7 mouse cellular contexts compared by ENCODE assay signal in the genomic region with DNA sequence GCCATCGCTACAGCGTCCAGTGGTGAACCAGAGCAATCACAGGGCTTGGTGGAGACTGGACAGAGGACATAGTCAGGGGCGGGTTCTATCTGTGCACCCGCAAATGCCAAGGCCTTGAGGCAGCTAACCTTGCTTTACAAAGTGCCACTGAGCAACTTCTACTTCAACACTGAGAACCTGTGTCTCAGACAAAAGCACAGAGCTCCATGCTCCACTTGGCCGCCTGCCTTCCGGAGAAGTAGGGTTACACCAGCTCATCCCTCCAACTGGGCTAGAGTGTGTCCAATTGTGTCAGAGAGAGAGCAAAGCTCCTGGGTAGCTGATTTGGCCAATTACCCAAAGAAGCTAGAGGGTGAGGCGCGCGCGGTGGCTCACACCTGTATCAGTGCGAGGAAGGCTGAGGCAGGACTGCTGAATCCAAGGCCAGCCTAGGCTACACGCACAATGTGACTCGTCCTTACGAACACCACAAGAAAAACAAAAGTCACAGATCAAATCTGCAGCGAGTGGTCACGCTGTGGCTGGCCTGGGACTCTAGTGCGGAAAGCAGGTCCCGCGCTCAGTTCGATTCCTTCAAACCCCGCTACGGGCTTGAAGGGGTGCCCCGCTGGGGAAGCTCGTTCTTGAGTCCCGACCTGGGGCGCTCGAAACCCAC. TPM values are rescaled to one million over a fixed set of nuclear protein-coding genes. Genes with fewer than 3 reads are reported as not detected.
DNase-seq lines count a peak whose midpoint lies in the region; ATAC-seq and TF ChIP-seq lines count a peak whose summit lies in the region.

No protein-coding gene starts in this region.

- no peak overlapping the region for H3K27ac ChIP-seq in spleen, adult 2 months (ENCODE audit: insufficient read depth, low read length)
- no peak overlapping the region for H3K27ac ChIP-seq in bone marrow, adult 2 months (ENCODE audit: control insufficient read depth, insufficient read depth, low read depth, low read length, poor library complexity)
- H3K27ac ChIP-seq in forebrain, postnatal 0 days (ENCODE audit: low read depth, low read length): no peak overlapping the region
- peak overlapping the region; percentile 2 for H3K27ac ChIP-seq in liver, embryonic 14.5 days
- H3K27ac ChIP-seq in stomach, embryonic 16.5 days (ENCODE audit: low read length): peak overlapping the region; percentile 41

- no peaks in the 10 kb centered on the region for H3K9me3 ChIP-seq in forebrain, postnatal 0 days (ENCODE audit: low read length)
- no peaks in the 10 kb centered on the region for H3K9me3 ChIP-seq in liver, embryonic 14.5 days (ENCODE audit: control insufficient read depth, low read length)
- no peaks in the 10 kb centered on the region for H3K9me3 ChIP-seq in stomach, embryonic 16.5 days (replicated peaks; ENCODE audit: control insufficient read depth, low read length)

- H3K4me3 ChIP-seq in spleen, adult 2 months (ENCODE audit: extremely low read depth, insufficient read depth, insufficient read length): peak overlapping the region; percentile 76
- peak overlapping the region; percentile 75 for H3K4me3 ChIP-seq in bone marrow, adult 2 months (replicated peaks; ENCODE audit: control insufficient read depth, low read depth, low read length)
- peak overlapping the region; percentile 72 for H3K4me3 ChIP-seq in forebrain, postnatal 0 days (ENCODE audit: low read depth, low read length)
- peak overlapping the region; percentile 86 for H3K4me3 ChIP-seq in liver, embryonic 14.5 days (ENCODE audit: insufficient read depth in 1 of 2, low read depth in 2 of 2, low read length in 2 of 2)
- H3K4me3 ChIP-seq in stomach, embryonic 16.5 days (replicated peaks; ENCODE audit: low read length): peak overlapping the region; percentile 74

- peak overlapping the region; percentile 84 for H3K4me2 ChIP-seq in forebrain, postnatal 0 days (ENCODE audit: low read depth)
- H3K4me2 ChIP-seq in liver, embryonic 14.5 days (ENCODE audit: low read depth): peak overlapping the region; percentile 88
- H3K4me2 ChIP-seq in stomach, embryonic 16.5 days (ENCODE audit: low read depth, low read length): peak overlapping the region; percentile 81

- TF ChIP-seq EP300 in liver, embryonic 14.5 days (IDR thresholded peaks at IDR 0.05; ENCODE audit: low read depth): no peak

- no peaks in the 10 kb centered on the region for H3K36me3 ChIP-seq in spleen, adult 2 months (ENCODE audit: control insufficient read depth, insufficient read depth, low read length)
- peaks cover 7% of the 10 kb centered on the region; the same call in 1 of the 2 replicates for H3K36me3 ChIP-seq in forebrain, postnatal 0 days (ENCODE audit: insufficient read depth)
- peaks cover 2% of the 10 kb centered on the region for H3K36me3 ChIP-seq in liver, embryonic 14.5 days (replicated peaks; ENCODE audit: control insufficient read depth, insufficient read depth, low read depth)
- no peaks in the 10 kb centered on the region; the same call in 1 of the 2 replicates for H3K36me3 ChIP-seq in stomach, embryonic 16.5 days (ENCODE audit: control insufficient read depth, insufficient read depth, low read length)

- no peaks in the 10 kb centered on the region for H3K27me3 ChIP-seq in spleen, adult 2 months (ENCODE audit: control insufficient read depth, insufficient read depth, low read length)
- no peaks in the 10 kb centered on the region for H3K27me3 ChIP-seq in forebrain, postnatal 0 days (ENCODE audit: insufficient read depth, low read length)
- no peaks in the 10 kb centered on the region for H3K27me3 ChIP-seq in liver, embryonic 14.5 days (ENCODE audit: control insufficient read depth, insufficient read depth, low read length)
- no peaks in the 10 kb centered on the region for H3K27me3 ChIP-seq in stomach, embryonic 16.5 days (ENCODE audit: control insufficient read depth, insufficient read depth, low read length)

- TF ChIP-seq POLR2A in spleen, adult 2 months (IDR thresholded peaks at IDR 0.05; ENCODE audit: low read depth, low read length): no peak
- no peak for TF ChIP-seq POLR2A in bone marrow, adult 2 months (IDR thresholded peaks at IDR 0.05; ENCODE audit: borderline replicate concordance, control insufficient read depth, low read depth, low read length)

- TF ChIP-seq CTCF in spleen, adult 2 months (IDR thresholded peaks at IDR 0.05; ENCODE audit: extremely low read depth, insufficient read depth, insufficient read length, insufficient replicate concordance): no peak
- no peak for TF ChIP-seq CTCF in bone marrow, adult 2 months (IDR thresholded peaks at IDR 0.05; ENCODE audit: control insufficient read depth, insufficient read depth, low read length)
- no peak for TF ChIP-seq CTCF in forebrain, postnatal 0 days (IDR thresholded peaks at IDR 0.05; ENCODE audit: low read depth)
- no peak for TF ChIP-seq CTCF in liver, embryonic 14.5 days (IDR thresholded peaks at IDR 0.05; ENCODE audit: low read depth)

- ATAC-seq in forebrain, postnatal 0 days: no peak
- ATAC-seq in liver, embryonic 14.5 days (ENCODE audit: insufficient read depth): no peak
- ATAC-seq in stomach, embryonic 16.5 days (ENCODE audit: insufficient read depth, low FRiP score): no peak

- 6% methylated on average over 27 of the region's 27 CpGs for WGBS in spleen, adult 2 months
- WGBS in bone marrow, adult 2 months: 5% methylated on average over 27 of the region's 27 CpGs
- 3% methylated on average over 27 of the region's 27 CpGs for WGBS in forebrain, postnatal 0 days
- WGBS in liver, embryonic 14.5 days (ENCODE audit: insufficient replicate concordance): 4% methylated on average over 27 of the region's 27 CpGs
- 4% methylated on average over 27 of the region's 27 CpGs for WGBS in stomach, embryonic 16.5 days

- no peak for DNase-seq in spleen, adult 2 months (ENCODE audit: low read depth in 1 of 2, low spot score in 2 of 2)
- no peak for DNase-seq in spleen, adult 18-20 months
- no peak for DNase-seq in forebrain, postnatal 0 days
- peak in 1 of 3 experiments; percentile 38 for DNase-seq in liver, embryonic 14.5 days (ENCODE audit: low read depth in 3 of 3, low spot score in 3 of 3)
- no peak for DNase-seq in layer of hippocampus, adult 9-10 months (ENCODE audit: low spot score)

- H3K9ac ChIP-seq in forebrain, postnatal 0 days: peak overlapping the region; percentile 48
- peak overlapping the region; percentile 86 for H3K9ac ChIP-seq in liver, embryonic 14.5 days (replicated peaks)
- peak overlapping the region; percentile 69 for H3K9ac ChIP-seq in stomach, embryonic 16.5 days (ENCODE audit: low read length)

- H3K4me1 ChIP-seq in spleen, adult 2 months (ENCODE audit: control insufficient read depth, insufficient read depth, insufficient read length): peaks cover 10% of the 10 kb centered on the region; the same call in 1 of the 2 replicates
- H3K4me1 ChIP-seq in bone marrow, adult 2 months (ENCODE audit: control insufficient read depth, insufficient read depth, low read length): peaks cover 6% of the 10 kb centered on the region
- peaks cover 6% of the 10 kb centered on the region for H3K4me1 ChIP-seq in forebrain, postnatal 0 days (ENCODE audit: insufficient read depth)
- H3K4me1 ChIP-seq in liver, embryonic 14.5 days (replicated peaks; ENCODE audit: control insufficient read depth in 2 of 2, insufficient read depth in 2 of 2, low read length in 1 of 2): peaks cover 45 to 46% of the 10 kb centered on the region in 2 experiments
- H3K4me1 ChIP-seq in stomach, embryonic 16.5 days (ENCODE audit: control insufficient read depth, insufficient read depth, low read length): peaks cover 54% of the 10 kb centered on the region

RNA-seq across cellular contexts. Expression of a gene that starts 0.4 kb away (rescaled TPM):
- 5.0 and 6.8 TPM in 2 replicates for polyA plus RNA-seq in spleen, adult 2 months (2012; rRNA removed)
- polyA plus RNA-seq in bone marrow, adult 2 months (2011; ENCODE audit: insufficient read depth, insufficient read length, low replicate concordance, missing spikeins): 5.7 and 11.6 TPM in 2 replicates
- 2.5 and 7.2 TPM in 2 replicates for total RNA-seq in forebrain, postnatal 0 days (2014; rRNA removed)
- polyA plus RNA-seq in forebrain, postnatal 0 days (2015; fragmentation: Nextera tagmentation; extraction: Ambion mirVana): 1.8 and 3.5 TPM in 2 replicates
- 11.7 and 15.5 TPM in 2 replicates for polyA plus RNA-seq in liver, embryonic 14.5 days (2012; rRNA removed)
- 6.6 and 7.5 TPM in 2 replicates for polyA plus RNA-seq in liver, embryonic 14.5 days (2014; fragmentation: Nextera tagmentation; extraction: Ambion mirVana)
- polyA plus RNA-seq in stomach, embryonic 16.5 days (2015; fragmentation: Nextera tagmentation; extraction: Ambion mirVana): 6.9 and 9.9 TPM in 2 replicates

RNA-seq across cellular contexts. Expression of a gene that starts 0.7 kb away (rescaled TPM):
- polyA plus RNA-seq in spleen, adult 2 months (2012; rRNA removed): 13.3 and 14.7 TPM in 2 replicates
- polyA plus RNA-seq in bone marrow, adult 2 months (2011; ENCODE audit: insufficient read depth, insufficient read length, low replicate concordance, missing spikeins): 9.3 and 12.8 TPM in 2 replicates
- 21.2 and 24.9 TPM in 2 replicates for total RNA-seq in forebrain, postnatal 0 days (2014; rRNA removed)
- 27.3 and 29.5 TPM in 2 replicates for polyA plus RNA-seq in forebrain, postnatal 0 days (2015; fragmentation: Nextera tagmentation; extraction: Ambion mirVana)
- polyA plus RNA-seq in liver, embryonic 14.5 days (2012; rRNA removed): 35.3 and 38.4 TPM in 2 replicates
- 52.0 and 54.5 TPM in 2 replicates for polyA plus RNA-seq in liver, embryonic 14.5 days (2014; fragmentation: Nextera tagmentation; extraction: Ambion mirVana)
- polyA plus RNA-seq in stomach, embryonic 16.5 days (2015; fragmentation: Nextera tagmentation; extraction: Ambion mirVana): 131 and 137 TPM in 2 replicates

RNA-seq across cellular contexts. Expression of a gene that starts 54.6 kb away (rescaled TPM):
- 43.5 and 46.4 TPM in 2 replicates for polyA plus RNA-seq in spleen, adult 2 months (2012; rRNA removed)
- 55.3 and 70.4 TPM in 2 replicates for polyA plus RNA-seq in bone marrow, adult 2 months (2011; ENCODE audit: insufficient read depth, insufficient read length, low replicate concordance, missing spikeins)
- 596 and 608 TPM in 2 replicates for total RNA-seq in forebrain, postnatal 0 days (2014; rRNA removed)
- 592 and 640 TPM in 2 replicates for polyA plus RNA-seq in forebrain, postnatal 0 days (2015; fragmentation: Nextera tagmentation; extraction: Ambion mirVana)
- polyA plus RNA-seq in liver, embryonic 14.5 days (2012; rRNA removed): 11.3 and 16.3 TPM in 2 replicates
- 14.3 and 17.2 TPM in 2 replicates for polyA plus RNA-seq in liver, embryonic 14.5 days (2014; fragmentation: Nextera tagmentation; extraction: Ambion mirVana)
- polyA plus RNA-seq in stomach, embryonic 16.5 days (2015; fragmentation: Nextera tagmentation; extraction: Ambion mirVana): 90.8 and 96.1 TPM in 2 replicates

Comparison
In these comparisons a context has a peak if more than half of its experiments do, and no peak if none do; other contexts are left out.
1. H3K27ac ChIP-seq: peak in liver, embryonic 14.5 days (single experiment) and stomach, embryonic 16.5 days (single experiment); none in spleen, adult 2 months (single experiment), bone marrow, adult 2 months (single experiment) and forebrain, postnatal 0 days (single experiment).
2. Peak in every context shown above with its lines, with median percentiles within 50 percentile points of each other: H3K4me3 ChIP-seq, H3K4me2 ChIP-seq and H3K9ac ChIP-seq.